Mouse (Mus musculus) embryo, embryonic 10.5 days (tissue): Measurements from ENCODE around the gene Snx29.
"Not testable (repeated sequence)": the region's sequence is repeated elsewhere in the genome, so short reads cannot be mapped to it uniquely, and the experiment has no call there.

Experiments
- DNase-seq: peaks from one replicate; pipeline ENCODE4 v3.0.0-alpha.2; 2015; ENCODE audit warnings: low spot score

The Snx29 gene

DNA sequence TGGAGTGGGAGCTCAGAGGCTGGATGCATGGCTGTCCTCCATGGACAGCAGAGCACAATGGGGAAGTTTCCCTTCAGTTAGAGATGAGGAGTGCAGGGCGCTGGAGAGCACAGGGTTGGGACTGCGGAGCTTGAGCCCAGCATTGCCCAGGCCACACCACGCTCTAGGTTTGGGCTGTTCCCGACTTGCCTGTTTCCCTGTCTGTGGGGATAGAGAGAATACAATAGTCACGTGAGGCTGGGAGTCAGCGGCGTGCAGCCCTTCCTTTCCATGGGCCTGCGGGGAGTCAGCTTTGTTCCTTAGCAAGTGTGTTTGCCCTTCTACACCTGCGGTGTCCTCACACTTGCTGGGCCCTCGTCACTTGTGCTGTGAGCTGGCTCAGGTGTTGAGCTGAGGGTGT is 37.2 kb downstream of the Snx29 start:
- DNase-seq, result no peak

DNA sequence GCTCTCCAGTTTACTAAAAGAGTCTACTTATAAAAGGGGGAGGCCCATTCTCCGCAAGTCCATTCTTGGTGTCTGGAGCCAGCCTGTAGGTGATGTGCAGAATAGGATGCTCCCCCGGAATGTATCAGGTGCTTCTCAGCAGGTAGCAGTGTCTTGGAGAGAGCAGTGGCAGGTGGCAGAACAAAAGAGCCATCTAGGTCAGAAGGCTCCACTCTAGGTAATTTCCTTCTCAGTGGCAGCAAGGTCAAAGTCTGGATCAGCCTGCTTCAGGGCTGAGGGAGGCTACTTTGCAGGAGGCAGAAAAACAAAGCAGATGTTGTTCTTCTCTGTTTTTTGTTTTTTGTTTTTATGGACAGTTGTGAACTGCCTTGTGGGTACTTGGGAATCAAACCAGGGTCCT is 37.9 kb downstream of the Snx29 start:
- not testable (repeated sequence) for DNase-seq

DNA sequence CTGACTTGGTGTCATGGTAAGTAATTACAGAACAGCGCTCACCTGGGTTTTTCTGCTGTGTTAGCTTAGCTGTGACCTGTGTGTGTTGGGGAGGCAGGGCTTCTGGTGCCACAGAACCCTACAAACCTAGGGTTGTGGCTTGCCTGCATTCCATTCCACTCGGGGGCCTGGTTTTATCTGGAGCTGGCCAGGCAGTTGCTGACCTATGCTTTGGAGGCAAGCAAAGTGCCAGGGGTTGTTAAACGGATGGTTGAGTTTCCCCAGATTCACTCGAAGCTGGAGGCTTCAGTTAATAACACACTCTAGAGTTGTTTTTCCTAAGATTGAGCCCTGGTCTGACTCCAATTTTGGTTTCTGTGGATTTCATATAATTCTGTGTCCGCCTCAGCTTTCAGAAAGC is 42.9 kb downstream of the Snx29 start:
- no peak for DNase-seq

DNA sequence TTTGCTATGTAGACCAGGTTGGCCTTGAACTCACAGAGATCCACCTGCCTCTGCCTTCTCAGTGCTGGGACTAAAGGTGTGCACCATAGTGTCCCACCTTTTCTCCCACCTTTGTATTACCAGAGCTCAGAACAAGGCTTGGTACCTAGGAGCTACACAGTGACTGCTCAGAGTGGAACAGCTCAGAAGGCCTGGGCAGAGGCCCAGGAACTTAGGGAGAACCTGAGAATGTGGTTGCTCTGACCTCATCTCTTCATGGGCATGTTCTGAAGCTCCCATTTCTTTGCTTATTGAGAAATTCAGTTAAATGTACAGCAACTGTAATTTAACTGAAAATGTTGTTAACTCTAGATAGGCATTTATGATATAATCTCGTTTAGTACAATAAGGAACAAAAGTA is 44.1 kb downstream of the Snx29 start:
- no peak for DNase-seq

DNA sequence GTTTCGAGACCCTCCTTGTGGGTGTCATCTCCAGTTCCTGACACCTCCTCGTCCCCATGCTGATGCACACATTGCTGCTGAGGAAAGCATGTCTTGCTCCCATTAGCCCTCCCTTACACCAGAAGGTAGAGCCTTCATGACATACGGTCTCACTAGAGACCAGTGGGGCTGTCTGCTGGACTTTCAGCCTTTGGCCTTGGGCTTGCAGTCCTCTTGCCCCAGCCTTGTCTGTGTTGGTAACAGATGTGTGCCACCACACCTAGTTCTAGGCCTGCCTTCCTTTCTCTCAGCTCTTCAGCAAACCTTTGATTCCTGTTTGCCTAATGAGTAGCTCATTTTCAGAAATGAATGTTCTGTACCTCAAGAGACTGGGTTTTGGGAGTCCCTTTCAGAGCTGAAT is 45.7 kb downstream of the Snx29 start:
- no peak for DNase-seq

DNA sequence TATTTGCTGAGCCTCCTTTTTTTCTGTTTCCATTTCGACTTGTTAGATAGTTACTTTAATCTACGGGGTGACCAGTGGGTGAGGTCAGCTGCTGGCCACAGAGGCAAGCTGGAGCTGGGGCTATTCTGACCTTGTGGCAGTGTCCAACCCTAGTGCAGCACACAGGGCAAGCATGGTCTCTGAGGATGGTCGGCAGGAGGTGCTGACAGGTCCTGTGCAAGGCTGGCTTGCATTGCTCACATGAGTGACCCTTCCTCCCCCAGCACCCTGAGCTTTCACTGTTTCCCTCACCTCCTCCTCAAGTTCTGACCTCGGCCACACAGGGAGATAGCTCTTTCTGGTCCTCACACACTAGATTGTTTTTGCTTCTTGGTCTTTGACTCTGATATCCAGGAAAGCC is 46.5 kb downstream of the Snx29 start:
- no peak for DNase-seq

DNA sequence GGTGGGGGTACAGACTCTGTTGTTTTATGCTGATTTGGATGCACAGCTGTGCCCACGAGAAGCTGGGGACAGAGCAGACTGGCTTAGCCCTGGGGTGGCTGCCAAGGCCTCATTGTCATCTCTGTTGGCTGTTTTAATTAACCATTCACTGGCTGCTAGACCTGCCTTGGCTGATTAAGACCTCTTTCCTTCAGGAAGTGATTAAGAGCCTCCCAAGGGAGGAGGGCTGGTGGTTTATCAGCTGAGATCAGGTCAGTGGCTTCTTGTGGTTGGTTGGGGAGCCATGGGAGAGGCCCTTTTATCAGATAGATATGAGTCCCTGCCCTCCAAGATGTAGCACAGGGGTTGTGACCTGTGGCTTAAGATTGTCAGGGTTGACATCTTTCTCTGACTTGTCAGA is 46.9 kb downstream of the Snx29 start:
- peak; percentile 10 for DNase-seq

DNA sequence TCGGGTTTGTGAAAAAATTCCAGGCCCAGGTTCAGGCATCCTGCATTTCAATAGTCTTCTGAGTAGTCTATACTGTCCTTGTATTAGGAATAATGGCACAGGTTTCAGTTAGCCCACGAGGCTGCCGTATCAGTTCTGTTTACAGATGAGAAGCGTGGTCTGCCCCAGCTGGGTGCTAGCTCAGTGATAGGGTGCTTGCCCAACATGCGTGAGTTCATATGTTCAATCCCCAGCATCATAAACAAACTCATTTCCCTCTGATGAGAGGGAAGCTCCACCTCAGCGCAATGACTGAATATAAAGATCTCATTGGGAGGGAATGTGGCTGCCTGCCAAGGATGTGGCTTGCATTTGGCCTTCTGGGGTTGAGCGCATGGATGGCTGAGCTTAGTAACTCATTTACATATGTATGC is 47.4 kb downstream of the Snx29 start:
- no peak for DNase-seq

DNA sequence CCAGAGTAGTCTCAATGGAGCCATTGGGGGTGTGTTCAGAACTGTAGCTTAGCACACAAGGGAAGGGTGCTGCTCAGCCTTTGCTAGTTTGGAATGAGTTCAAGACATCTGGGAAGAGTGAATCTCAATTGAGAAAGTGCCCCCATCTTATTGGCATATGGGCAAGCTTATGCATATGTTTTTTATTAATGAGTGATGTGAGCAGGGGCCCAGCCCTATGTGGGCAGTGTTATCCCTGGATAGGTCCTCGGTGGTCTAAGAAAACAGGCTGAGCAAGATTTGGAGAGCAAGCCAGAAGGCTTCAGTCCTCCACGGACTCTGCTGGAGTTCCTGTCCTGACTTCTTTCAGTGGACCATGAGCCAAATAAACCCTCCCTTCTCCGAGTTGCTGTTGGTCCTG is 56.6 kb downstream of the Snx29 start:
- DNase-seq, result no peak

DNA sequence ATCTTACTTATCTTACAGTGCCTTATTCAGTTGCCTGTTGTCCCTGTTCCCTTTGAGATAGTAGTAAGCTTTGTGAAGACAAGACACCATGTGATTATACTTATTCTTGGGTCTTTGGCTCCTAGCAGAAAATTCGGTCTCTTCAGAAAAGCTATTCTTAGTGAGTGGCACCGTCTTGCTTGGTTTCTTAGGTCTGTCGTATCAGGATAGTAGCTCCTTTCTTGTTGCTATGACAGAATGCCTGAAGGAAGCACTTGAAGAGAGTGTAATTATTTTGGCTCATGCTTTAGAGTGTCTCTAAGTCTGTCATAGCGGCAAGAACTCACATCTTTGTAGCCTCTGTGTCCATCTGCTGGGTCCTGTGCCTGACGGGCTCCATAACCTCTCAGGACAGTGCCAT is 57.3 kb downstream of the Snx29 start:
- no peak for DNase-seq

DNA sequence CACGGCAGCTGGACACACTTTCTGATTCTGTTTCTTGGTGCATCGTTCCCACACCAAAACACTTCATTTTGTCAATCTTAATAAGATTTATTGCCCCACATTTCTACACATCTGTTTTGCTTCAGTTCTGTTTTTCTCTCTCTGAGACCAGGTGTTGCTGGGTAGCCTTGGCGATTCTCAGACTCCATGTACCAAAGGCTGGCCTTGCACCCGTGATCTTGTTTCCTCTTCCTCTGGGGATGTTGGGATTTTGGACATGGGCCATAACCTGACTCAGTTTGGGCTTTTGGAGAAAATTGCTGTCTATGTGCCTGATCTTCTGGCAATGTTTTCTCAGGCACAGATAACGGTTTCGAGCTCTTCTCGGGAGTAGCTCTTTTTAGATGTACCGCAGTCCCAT is 58.2 kb downstream of the Snx29 start:
- DNase-seq, result no peak

DNA sequence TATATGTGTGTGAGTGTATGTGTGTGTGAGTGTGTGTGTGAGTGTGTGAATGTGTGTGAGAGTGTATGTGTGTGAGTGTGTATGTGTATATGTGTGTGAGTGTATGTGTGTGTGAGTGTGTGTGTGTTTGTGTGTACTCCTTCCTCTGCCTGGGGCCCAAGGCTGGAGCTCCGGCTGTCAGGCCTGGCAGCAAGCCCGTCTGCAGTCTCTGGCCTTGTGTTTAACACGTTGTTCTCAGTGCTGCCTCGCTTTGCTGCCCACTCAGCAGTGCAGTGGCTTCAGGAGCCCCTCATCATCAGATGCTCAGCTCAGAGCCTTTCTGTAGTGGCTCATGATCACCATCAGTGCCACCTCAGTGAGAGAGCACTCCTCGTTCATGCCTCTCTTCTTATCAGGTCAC is 61.7 kb downstream of the Snx29 start:
- no peak for DNase-seq

DNA sequence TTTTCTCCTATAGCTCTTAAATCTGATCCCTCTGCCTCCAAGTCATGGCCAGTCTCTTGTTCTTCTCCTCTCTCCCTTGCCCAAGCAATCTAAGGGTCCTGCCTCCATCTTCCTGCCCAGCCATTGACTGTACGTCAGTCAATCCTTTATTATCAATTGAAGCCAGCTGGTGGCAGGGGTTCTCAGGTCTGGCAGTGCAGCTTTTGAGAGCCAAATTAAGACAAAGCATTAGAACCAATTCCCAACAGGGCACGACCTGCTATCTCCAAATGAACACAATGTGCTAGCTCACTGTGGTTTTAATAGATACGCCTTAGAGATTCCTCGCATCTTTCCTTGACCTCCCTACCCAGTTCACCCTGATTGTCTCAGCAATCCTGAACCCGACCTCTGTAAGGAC is 62.4 kb downstream of the Snx29 start:
- DNase-seq, result no peak

DNA sequence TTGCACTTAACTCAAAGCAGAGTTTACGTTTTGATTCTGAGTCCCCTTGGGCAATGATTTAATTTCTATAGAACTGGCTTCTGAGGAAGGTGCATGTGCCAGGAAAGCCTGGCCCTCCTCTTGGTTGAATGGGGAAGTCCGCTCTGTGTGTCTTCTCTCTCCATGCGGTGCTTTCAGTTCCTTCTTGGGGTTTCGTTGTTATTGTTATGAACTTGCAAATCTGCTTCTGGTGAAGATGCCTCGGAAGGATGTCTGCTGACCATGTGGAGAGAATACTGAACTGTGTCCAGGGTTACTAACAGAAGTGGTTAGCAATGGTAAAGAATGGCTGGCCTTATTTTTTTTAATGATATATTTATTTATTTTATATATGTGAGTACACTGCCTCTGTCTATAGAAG is 63.1 kb downstream of the Snx29 start:
- DNase-seq, result no peak

DNA sequence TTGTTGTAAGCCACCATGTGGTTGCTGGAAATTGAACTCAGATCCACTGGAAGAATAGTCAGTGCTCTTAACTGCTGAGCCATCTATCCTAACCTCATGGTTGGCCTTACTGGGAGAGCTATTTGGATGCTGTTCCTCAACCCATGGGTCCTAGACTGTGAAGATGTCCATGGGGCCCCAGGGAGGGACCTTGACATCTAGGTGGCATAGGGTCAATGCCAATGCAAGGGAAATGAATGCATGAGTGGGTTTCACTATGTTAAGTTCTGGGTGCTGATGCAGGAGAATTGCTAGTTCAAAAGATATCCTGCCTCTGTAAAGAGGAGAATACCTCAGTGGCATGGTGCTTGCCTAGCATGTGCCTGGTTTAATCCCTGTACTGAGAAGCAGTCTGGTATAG is 63.5 kb downstream of the Snx29 start:
- DNase-seq, result no peak

DNA sequence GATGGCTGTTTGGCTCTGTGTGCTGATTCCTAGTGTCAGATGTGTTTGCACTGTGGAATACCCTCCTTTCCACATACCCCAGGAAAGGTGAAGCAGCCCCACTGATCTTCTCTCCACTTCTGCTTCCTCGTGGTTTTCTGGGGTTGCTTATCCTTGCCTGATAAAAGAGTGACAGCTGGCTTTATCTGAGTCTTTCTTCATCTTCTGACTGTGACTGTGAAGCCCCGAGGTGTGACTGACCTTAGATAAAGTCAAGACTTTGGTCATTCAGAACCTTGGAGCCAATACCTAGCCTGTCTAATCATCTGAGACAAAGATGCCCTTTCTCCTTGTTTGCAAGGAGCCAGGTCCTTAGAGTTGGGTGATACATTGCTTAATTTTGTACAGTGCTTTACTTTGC is 65.4 kb downstream of the Snx29 start:
- no peak for DNase-seq

DNA sequence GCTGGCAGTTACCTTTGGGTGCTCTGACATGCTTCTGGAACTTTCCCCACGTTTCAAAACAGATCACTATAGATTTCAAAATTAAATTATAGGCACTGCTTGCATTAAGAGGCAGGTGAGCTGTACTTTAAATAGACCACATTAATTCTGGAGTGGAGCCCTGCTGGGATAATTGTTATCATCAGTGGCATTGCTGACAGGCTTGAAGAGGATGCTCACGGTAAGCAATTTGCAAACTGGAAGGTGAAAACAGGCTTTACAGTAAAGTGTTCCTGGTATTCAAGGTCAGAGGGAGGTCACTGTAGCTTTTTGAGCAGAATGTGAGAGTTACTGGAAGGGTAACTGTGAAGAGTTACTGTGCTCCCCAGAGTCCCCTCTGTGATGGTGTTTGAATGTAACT is 66.6 kb downstream of the Snx29 start:
- no peak for DNase-seq

DNA sequence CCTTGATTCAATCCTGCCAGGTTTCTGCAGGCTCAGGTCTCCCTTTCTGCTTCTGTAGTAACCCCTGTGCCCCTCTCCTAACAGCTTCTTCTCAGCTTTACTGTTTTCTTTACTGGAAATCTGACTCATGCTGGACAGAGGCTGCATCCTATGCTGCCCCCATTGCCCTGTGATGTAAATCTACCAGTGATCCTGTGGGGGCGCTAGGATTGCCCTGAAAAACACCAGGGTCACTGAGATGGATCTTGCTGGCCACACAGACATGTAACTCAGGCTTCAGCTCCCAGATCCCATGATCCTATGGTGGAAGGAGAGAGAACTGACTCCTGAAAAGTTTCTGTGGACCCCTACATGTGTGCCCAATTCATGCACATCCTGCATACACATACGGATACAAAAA is 73.9 kb downstream of the Snx29 start:
- no peak for DNase-seq

DNA sequence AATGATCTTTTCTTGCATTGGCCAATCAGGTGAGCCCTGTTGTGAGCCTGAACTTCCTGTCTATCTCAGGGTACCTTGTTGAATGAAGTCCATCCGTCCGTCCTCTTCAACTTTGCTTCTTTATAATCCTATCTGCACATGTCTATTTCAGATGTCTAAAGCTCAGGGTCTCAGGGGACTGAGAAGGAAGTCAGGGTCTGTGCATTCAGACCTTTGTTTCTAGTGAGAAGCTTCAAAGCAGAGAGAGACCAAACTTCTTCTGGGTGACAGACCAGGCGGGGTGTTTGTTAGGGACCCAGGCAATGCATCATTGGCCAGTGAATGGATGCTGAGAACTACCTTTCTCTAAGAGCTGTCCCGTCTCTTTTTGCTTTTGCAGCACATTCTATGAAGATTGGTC is 76.7 kb downstream of the Snx29 start:
- DNase-seq, result no peak

DNA sequence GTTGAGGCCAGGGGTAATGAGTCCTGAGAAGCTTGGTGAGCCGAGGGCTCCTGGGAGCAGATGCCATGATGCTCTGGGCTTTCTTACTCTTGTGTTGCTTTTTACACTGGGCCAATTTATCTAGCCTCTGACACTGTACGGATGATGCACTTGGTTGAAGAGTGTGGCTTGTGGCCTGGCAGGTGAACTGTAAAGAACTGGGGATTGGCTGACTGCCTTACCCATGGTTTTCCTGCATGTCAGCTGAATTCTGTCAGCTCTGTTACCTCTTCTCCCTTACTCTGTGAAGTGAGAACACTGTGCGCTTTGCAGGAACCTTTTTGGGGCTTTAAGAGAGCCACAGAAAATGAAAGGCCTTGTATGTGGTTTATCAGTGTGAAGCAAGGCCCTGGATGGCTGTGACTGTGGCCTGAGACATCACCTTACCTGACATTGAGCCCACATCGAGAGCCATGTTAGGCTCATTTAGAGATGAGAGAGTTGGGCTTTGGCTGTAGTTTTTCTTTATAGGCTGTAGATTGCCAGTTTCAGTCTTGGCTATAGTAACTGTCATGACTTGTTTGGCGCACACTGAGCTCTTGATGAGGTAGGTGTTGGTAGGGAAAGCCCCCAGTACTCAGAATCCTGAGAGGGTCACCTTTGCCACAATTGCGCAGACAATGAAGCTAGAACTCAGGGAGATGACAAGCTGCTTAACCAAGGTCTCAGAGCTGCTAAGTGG is 77.3 kb downstream of the Snx29 start:
- DNase-seq, result no peak

DNA sequence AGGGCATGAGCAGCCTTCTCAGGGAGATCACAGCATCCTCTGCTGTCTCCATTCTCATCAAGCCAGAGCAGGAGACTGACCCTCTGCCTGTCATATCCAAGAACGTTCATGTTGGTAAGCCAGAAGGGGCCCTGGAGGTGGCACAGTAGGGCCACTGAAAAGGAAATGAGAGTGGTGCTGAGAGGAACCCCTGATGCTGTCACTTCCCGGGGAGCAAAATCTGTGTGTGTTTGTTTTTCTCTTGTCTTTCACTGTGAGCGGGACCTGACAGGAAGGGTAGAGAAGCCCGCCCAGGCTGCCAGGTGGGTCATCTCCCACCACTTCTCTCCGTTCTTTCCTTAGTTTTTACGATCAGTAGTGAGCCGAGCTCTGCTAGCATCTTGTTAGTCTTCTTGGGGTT is 78.2 kb downstream of the Snx29 start:
- no peak for DNase-seq

DNA sequence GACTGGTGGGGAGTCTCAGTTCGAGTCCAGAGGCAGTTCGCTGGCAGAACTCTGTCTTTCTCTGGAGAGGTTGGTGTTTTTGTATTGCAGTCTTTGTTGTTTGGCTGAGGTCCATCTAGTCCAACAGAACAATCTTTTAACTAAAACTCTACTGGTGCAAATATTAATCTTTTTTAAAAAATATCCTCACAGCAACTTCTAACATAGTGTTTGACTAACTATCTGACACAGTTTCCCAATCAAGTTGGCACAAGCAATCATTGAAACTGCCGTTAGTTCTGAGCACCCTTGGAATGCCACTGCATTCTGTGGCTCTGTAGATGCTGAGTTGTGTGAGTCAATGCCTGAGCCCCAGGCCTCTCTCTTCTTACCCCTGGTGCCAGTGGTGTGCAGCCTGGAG is 82.5 kb downstream of the Snx29 start:
- DNase-seq, result no peak

DNA sequence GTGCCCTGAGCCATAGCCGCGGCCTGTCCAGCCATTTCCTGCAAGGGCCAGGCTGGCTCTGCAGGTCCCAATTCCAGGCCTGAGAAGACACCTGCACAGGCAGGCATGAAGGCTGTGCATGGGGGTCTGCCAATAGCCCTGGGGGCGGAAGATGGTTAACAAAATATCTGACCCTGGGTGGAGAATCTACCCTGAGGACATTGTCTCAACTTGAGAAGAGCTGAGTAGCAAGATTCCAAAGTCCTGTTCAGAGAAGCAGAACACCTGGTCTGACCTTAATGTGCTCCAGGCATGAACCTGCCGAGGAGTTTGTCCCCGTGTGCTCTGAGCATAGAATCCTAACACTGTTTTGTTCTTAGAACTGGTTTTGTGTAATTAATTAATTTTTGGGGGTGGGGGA is 83.5 kb downstream of the Snx29 start:
- DNase-seq, result no peak

DNA sequence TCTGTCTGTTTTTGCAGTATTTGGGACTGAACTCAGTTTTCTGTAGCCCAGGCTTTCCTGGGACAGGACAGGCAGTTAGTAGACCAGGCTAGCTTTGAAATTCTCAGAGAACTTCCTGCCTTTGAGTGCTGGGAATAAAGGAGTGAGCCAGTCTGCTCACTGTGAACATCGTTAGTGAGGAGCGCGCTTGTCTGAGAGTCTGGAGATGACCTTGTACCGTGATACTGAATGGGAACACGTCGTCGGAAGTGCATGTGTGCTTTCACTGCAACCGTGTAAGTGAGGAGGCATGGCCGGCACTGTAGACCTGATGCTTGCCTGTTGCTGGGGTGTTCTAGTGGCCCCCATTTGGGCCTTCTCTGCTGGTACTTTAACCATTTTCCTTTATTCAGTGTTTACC is 83.9 kb downstream of the Snx29 start:
- DNase-seq, result no peak
